Mouse (Mus musculus): ENCODE results near the gene Setd4.

Gene Setd4

GRCm38 (mm10) chr16:93591450-93592430 is 12.1 kb downstream of the Setd4 start:
- DNase-seq (ENCODE audit: low read depth) = no peak

- no peak for DNase-seq (ENCODE audit: low read depth)
These were observed 12.9 kb downstream of the Setd4 start for GRCm38 (mm10) chr16:93590915-93591314.

- DNase-seq (ENCODE audit: low read depth) = no peak
These were observed 15.6 kb downstream of the Setd4 start for GRCm38 (mm10) chr16:93588281-93588680.

GRCm38 (mm10) chr16:93586382-93586781 is 17.5 kb downstream of the Setd4 start:
- DNase-seq (ENCODE audit: low read depth) = peak; percentile 77

GRCm38 (mm10) chr16:93585703-93586205 is 18.1 kb downstream of the Setd4 start:
- peak; percentile 73 for DNase-seq (ENCODE audit: low read depth)

GRCm38 (mm10) chr16:93584976-93585702 is 18.7 kb downstream of the Setd4 start:
- DNase-seq (ENCODE audit: low read depth) = peak; percentile 59

GRCm38 (mm10) chr16:93581125-93581524 is 22.7 kb downstream of the Setd4 start:
- DNase-seq (ENCODE audit: low read depth) = no peak

- DNase-seq (ENCODE audit: low read depth) = no peak
These were observed 25.4 kb downstream of the Setd4 start for GRCm38 (mm10) chr16:93578346-93579005.

GRCm38 (mm10) chr16:93576412-93577082 is 27.3 kb downstream of the Setd4 start:
- peak; percentile 92 for DNase-seq (ENCODE audit: low read depth)

- DNase-seq (ENCODE audit: low read depth) = no peak
These were observed 28.3 kb downstream of the Setd4 start for GRCm38 (mm10) chr16:93575574-93575973.

GRCm38 (mm10) chr16:93574521-93575191 is 29.2 kb downstream of the Setd4 start:
- DNase-seq (ENCODE audit: low read depth) = peak; percentile 91

- DNase-seq (ENCODE audit: low read depth) = no peak
These were observed 30.4 kb downstream of the Setd4 start for GRCm38 (mm10) chr16:93573434-93573833.

GRCm38 (mm10) chr16:93572383-93572782 is 31.5 kb downstream of the Setd4 start:
- peak; percentile 82 for DNase-seq (ENCODE audit: low read depth)

- DNase-seq (ENCODE audit: low read depth) = no peak
These were observed 45.4 kb downstream of the Setd4 start for GRCm38 (mm10) chr16:93558499-93558898.

- DNase-seq (ENCODE audit: low read depth) = no peak
These were observed 46.2 kb downstream of the Setd4 start for GRCm38 (mm10) chr16:93557646-93558045.

- peak; percentile 84 for DNase-seq (ENCODE audit: low read depth)
These were observed 51.0 kb downstream of the Setd4 start for GRCm38 (mm10) chr16:93552686-93553513.

- no peak for DNase-seq (ENCODE audit: low read depth)
These were observed 54.6 kb downstream of the Setd4 start for GRCm38 (mm10) chr16:93549287-93549686.

GRCm38 (mm10) chr16:93548045-93548444 is 55.8 kb downstream of the Setd4 start:
- DNase-seq (ENCODE audit: low read depth) = no peak

- peak; percentile 62 for DNase-seq (ENCODE audit: low read depth)
These were observed 56.7 kb downstream of the Setd4 start for GRCm38 (mm10) chr16:93547122-93547521.

- DNase-seq (ENCODE audit: low read depth) = no peak
These were observed 57.4 kb downstream of the Setd4 start for GRCm38 (mm10) chr16:93546354-93546965.
